Mouse (Mus musculus) CD4-positive, CD25-positive, alpha-beta regulatory T cell, adult 4 months (primary cell): ENCODE measurements around the gene Nsun6. TPM values are rescaled to one million over a fixed set of nuclear protein-coding genes. Genes with fewer than 3 reads are reported as not detected.

ENCODE experiments used
- ATAC-seq: one replicate; pipeline ENCODE4 v1.8.0; 2017
- polyA plus RNA-seq, 2 experiments: library from polyadenylated mRNA; unstranded; fragments of 100-300 nt; shearing (Covaris generic); gene quantifications; one replicate each; pipeline ENCODE4 v1.2.1; 2017

The Nsun6 gene
- 10 to 100 TPM; 32.5 to 35.5 TPM for polyA plus RNA-seq

DNA sequence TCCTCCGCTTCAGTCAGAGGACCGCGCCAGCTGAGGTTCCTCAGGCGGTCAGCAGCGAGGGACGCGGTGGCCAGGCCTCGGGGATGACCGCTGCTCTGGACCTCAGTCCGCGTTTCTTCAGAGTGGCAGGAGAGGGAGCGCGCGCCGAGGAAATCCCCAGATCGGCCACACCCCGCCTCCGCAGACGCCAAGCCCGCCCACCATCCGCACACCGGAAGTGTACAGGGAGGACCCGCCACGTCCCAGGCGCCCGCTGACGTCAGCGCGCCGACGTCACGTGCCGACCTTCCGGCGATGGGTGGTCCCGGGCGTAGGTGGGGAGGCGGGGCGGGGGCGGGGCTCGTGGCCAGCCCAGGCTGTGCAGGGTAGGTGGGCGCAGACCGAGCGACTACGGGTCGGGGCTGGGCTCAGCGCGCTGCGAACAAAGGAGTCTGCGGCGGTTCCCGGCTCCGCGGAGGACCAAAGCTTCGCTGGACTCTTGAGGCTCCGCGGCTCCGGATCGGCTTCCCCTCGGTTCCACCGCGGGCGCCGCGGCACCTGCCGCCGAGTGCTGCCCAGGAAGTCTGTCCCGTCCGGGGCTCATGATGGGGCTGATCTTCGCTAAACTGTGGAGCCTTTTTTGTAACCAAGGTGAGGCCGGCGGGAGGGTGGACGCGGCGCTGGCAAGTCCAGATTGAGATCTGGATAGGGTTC lies at the start of gene Nsun6:
Nsun6 (minus strand) TSS at position 125 of the 693 bp plus-strand sequence.
- ATAC-seq: peak; percentile 85

DNA sequence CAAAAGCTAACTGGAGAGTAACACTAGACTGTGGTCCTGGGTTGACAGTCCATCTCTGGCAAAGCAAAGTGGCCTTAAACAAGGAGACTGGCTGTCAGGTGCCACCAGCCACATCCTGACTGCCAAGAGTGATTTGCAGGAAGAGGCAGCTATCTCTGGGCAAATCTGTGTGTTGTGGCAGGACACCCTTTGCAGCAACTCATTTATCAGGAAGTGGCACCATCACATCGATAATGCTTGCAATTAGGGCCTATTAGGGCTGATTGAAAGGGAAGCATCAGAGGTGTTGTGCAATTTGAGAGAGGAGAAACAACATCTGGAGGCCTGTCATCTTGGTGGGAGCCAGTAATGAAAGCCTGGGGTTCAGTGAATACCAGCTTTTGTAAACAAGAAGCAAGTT lies 49.5 kb upstream of the Nsun6 start:
- ATAC-seq: no peak

DNA sequence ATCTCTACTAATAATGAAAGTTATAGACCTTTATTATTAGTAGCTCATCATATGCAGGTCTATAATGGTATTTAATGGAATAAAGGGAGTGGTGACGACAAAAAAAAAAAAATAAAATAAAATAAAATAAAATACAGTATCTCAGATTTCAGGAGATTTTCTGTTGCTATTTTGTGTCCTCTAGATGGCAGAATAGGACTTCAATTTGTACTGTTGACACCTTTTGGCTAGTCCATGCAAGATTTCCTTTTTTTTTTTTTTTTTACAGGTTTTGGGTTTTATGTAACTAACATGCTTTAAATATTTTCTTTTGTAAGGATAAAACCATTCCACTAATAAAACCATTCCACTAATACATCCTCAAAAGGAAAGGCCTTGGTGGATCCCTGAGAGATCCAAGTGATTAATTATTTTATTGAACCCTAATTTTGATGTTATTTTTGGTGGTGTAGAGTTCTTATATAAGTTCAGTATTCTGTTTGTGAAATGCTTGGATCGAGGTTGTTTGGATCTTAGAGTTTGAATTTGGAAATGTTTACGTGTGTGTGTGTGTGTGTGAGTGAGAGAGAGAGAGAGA lies 41.7 kb upstream of the Nsun6 start:
- no peak for ATAC-seq

DNA sequence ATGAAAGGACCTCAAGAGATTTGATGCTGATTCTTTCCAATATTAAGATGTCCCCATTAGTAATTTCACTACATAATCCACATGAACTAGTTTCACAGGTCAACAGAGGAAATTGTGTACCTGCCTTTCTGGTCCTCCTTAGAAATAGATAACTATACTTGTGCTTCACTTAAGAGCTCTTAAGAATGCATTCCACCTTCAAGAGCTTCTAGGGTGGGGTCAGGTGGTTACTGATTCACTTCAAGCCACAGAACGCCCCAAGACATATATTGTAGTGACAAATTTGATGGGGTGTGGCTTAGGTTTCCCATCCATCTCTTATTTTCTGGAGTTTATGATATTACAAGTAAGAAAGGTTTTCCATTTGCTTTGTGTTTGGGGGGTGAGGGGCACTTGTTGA lies 32.4 kb upstream of the Nsun6 start:
- no peak for ATAC-seq

DNA sequence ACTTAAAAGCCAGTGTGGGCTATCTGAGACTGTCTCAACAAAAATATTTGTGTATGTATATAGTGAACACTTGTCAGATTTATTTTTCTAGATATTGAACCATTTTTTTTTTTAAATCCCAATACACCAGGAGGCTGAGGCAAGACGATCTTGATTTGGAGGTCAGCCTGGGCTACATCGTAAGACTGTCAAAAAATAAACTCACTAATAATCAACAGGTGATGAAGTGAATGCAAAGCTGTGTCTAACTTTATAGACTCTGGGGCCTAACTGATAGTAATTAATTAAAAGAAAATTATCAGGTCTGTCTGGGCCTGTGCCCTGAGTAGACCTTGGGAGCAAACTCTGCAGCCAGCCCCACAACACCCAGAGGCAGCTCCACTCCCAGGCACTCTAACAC lies 28.8 kb upstream of the Nsun6 start:
- ATAC-seq: no peak

DNA sequence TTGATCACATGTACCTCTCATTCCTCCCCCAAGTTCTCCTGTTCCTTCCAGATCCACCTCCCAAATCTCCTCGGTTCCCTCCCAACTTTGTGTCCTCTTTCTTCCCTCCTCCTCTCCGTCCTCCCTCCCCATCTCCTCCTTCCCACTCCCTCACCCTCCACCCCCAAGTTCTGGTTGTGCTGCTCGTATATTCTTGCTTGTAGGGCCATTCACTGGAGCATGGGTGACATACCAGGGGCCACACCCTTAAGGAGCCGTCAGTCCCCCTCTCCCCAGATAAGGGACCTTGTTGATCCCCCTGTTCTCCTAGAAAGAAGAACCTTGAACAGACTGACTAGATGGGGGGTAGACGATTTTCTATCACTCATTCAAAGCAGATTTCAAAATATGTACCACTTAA lies 12.2 kb upstream of the Nsun6 start:
- ATAC-seq: no peak

DNA sequence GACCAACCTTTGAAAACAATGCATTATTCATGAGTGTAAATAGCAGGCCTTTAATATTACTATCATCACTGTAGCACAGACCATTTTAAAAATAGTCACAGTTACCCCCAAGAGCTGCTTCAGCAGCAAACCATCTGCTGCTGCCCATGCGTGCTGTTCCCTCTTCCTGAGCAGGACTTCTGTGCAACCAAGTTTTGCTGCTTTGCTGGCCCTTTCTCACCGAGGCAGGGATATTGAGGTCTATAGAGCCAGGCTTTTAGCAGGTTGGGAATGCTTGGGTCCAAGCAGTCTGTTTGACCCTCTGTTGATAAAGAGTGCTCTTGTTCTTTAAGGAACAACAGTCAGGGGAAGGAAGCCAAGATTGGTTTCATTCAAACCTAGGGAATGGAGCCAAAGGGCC lies 10.6 kb upstream of the Nsun6 start:
- ATAC-seq: no peak

DNA sequence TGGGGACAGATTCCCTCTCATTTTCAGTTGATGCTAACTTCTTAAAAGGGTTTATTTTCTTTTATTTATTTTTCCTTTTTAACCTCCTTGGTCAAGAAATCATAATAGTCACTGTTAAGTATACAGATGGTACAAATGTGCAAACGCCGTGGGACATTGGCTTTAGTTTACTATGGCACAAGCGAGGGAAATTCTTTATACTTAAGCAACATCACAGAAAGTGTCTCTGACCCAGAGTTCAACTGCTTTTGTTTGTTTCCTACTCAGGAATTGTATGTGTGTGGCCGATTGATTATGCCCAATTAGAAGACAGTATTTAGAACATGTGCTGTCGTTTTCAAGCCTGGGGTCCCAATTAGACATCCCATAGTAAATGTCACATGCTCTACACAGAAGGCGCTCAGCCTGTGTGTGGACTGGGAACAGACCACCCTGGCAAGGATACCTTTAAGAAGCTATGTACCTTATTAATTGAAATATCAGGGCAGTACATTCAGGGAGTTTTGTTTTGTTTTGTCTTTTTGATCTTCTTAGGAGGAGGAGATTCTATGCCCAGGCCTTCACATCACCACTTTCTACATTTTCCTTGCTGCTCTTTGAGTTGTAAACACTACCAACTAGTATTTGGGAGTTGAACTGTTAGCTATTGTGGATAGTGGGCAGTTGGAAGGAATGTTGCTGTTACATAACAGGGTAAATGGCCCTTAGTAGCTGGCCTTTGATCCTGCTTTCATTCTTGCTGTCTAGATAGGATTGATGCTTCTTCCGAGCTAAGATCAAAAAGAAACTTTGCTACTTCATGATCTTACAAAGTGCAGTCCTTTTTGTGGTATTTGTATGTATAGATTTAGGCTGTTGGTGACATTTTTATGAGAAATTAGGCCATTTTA lies 9.8 kb upstream of the Nsun6 start:
- no peak for ATAC-seq

DNA sequence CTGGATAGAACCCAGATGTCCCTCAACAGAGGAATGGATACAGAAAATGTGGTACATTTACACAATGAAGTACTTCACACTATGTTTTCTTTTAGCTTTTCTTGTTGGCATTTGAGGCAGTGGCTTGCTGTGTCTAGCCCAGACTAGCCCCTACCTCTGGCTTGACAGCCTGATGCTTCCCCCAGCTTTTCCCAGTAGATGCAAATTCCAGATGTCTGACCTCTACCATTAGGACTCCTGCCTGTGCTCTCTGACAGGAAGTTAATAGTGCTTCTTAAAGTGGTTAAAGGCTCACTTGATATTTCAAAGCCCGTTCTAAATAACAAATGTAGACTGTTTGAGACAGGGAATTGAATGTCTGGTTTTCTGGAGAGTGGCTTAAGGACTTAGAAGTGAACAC lies 8.9 kb upstream of the Nsun6 start:
- ATAC-seq: no peak

DNA sequence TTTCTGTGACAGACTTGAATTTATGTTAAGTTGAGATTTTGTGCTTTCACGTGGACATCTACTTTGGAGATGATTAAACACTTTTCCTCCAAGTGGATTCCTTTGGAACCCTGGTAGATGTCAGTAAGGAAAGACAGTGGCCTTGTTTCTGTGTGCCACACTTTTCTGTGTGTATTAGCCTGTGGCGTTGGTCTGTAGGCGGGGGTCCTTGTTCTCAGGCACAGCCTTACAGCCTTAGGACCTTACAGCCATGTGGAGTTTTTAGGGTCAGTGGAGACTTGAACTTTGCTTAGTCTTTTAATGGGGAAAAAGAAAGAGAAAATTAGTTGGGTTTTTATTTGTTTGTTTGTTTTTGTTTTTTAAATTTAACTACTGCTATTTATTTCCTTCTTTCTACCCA lies 6.0 kb upstream of the Nsun6 start:
- ATAC-seq: no peak

DNA sequence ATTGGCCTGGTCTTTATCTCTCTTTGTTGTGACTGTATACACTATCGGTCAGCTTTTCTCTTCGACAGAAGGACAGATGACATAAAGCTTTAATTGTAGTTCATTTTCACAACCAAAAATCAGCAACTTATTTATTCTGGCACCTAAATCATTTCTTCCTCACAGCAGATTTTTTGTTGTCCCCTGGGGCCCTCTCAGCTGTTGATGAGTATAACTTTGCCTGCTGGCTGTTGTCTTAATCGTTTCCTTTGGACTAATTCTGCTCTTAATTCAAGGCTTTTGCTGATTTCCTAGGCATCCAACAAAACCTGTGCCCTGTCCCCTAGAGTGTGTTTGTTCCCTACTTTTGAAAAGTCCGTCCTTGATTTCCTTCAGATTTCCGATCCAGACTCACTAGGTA lies 3.4 kb upstream of the Nsun6 start:
- no peak for ATAC-seq

DNA sequence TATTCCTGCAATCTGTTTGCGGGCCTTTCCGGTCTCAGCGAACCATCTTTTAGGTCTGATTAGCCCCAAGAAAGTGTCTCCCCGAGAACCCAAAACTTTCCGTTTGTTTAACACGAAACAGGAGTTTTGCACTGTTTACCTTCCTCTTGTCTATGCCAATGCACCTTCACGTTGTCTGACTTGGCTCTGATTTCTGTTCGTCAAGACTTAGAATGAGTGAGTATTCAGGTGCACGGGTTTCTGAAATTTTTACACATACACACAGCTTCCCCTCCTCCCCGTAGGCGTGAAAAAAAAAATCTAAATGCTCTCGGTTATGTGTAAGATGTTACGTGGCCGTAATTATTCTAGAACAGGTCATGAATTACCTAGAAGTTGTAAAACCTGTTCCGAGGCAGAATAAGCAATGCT lies 877 bp upstream of the Nsun6 start:
- peak; percentile 22 for ATAC-seq

DNA sequence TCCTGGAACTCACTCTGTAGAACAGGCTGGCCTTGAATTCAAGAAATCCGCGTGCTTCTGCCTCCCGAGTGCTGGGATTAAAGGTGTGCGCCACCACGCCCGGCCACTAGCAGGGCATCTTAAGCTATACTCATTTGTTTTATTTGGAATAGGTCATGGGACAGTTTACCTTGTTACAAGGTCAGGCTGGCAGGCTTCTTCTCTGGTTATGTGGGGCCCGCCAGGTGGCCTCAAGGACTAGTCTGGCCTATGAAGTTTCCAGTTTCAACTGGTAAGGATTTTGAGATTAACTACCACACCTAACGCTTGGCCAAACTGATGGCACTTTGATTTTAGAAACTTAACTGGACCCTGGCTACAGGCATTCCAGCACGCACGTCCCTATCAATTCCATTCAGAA lies 373 bp downstream of the Nsun6 start:
- peak; percentile 19 for ATAC-seq

DNA sequence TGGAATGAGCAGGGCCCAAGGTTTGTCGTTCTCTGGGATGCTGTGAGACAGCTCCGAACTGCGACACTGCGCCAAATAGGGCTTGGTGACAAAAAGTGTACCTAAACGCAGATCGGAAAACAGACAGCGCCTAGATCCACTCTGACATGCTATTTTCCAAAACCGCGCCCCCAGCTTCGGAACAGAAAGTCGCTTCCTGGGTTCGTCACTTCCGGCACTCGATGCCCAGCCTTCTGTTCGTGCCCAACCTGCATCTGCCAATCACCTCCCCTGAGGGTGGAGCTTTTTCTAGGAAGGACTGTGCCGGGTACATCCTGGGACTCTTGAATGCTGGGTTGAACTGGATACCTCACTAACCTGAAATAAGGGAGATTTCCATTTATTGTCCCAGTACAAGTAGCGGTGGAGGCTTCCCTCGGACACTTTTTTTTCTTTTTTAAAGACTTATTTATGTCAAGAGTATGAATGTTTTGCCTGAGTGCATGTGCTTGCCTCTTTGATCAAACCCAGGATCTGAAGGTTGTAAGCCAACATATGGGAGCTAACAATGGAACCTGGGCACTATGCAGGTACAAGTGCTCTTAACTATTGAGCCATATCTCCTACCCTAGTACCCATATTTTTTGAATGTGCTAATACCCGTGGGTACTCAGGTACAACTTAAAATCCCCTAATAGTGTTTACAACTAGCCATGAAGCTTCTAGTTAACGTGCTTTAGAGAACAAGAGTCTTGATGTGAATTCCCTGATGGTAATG lies 5.6 kb downstream of the Nsun6 start, which contains the start of gene Arl5b:
Arl5b (plus strand) TSS at position 279 of the 757 bp plus-strand sequence.
- peak; percentile 98 for ATAC-seq

DNA sequence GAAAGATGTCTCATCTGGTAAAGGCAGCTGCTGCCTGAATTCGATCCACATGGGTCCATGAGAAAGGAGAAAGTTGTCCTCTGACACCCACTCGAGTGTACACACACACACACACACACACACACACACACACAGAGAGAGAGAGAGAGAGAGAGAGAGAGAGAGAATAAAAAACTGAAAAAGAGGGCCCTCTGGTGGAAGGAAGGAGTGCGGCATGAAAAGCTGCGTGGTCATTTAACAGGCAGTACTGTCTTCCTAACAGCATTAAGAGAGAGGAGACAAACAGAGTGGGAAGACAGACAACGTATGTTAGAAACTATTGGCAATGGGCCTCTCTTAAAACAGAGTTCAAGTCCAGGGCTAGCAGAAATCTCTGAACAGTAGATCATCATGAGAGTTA lies 14.5 kb downstream of the Nsun6 start:
- peak; percentile 67 for ATAC-seq

DNA sequence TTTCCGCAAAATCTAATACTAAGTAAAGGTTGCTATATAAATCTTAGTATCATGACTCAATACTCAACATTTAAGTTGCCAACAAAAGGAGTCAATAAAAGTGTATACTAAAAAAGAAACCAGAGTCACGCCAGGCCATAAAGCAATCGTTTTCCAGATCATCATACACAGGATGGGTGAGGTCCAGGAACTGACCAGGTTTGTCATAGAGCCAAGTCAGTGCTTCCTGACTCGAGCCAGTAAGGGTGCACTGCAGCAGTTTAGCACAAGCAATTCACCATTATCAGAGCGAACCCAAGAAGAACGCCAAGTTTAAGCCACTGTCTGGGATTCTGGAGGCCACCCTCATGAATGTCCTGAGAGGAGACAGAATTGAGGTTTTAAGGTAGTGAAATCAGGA lies 16.2 kb downstream of the Nsun6 start:
- no peak for ATAC-seq

DNA sequence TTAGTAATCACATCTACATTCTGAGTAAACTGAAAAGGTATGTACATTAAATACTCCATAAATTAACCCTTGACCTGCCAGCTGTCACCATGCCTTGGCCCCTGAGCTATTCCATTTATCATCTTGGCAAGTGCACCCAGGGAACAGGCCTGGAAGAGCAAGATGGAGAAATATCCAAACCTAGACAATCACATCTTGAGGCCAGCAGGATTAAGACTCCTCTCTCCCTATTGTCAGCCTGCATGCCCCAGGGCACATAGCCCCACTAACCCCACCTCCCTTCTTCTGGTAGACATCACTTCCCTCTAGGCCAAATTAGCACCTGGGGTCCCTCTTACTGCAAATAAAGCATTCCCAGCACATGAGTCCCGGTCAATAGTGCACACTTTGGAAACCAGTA lies 27.1 kb downstream of the Nsun6 start:
- ATAC-seq: no peak

DNA sequence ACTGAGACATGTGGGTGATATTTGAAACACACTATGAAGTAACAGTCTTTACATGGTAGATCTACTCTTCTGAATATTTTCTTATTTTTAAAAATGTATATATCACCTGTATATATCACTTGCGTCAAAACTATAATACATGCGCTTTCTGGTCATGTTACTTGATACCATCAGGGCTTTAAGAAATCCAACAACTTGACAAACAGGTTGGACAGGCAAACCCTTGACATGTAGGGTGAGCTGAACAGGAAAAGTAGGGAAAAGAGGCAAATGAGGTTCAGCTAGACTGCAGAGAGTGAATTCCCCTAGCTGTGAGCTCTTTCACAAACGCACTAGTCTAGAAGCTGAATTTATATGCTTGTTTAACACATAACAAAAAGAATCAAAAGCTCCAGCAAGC lies 28.1 kb downstream of the Nsun6 start:
- ATAC-seq: no peak

DNA sequence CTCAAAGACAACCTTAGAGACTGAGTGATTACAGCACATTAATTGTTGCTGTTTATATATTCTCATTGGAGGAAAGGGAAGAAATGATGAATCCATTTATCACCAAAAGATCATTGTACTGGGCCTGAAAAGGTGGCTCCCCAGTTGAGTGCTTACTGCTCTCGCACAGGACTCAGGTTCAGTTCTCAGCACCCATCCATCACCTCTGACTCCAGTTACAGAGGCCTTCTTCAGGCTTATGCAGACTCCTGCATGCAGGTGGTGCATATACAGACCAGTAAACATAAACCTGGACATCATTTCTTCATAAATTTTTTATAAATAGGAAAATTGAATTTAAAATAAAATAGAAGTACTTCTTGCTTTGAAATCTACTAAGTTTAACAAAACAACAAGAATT lies 46.8 kb downstream of the Nsun6 start:
- no peak for ATAC-seq

DNA sequence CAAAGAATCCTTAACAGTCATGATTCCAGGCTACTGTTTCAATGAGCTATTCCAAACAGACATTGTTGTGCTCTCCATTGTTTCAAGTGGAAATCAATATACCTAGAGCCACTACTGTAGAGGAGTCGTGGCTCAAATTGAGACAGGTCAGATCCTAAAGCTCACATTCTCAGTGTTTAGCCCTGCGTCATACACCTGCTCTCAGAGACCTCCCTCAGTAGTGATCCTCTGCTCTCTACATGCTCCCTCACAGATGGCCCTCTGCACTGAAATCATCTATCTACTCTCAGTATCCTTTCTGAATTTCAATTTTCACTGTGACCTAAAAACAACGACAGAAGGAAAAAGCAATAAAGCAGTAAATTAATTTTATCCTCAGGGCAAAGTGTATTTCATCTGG lies 47.3 kb downstream of the Nsun6 start:
- ATAC-seq: no peak

DNA sequence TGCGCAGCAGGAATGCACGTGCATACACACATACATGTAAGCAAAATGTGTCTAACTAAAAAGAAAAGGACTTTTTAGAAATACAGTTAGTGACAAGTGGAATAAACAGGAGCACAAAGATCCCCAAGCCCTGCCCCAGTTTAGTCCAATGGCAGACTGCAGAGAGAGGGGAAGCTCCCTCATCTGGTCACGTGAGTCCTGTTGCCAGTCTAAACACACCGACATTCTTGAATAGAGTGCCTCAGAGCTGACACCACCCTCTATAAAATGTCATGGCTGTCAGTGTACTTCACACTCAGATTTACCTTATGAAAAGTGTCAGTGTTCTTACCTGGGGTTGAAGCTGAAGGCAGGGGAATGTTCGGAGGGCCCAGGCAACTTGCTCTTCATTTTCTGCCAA lies 57.0 kb downstream of the Nsun6 start:
- ATAC-seq: no peak

DNA sequence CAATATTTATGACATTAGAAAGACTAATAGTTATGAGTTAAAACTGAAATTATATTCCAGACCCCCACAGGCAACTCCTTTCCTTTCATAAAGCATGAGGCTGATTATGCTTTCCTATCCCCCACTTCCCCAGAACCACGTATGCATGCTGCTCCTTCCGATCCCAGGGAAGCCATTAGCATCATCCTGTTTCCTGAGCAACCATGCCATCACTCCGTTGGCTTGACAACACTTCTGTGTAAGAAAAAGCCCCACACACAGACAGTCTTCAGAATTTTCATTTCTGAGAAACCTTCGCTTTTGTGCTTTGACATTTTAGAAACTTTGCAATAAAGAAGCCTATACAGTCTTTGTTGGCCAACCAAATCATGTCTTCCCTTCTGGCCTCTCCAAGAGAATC lies 58.8 kb downstream of the Nsun6 start:
- ATAC-seq: no peak

DNA sequence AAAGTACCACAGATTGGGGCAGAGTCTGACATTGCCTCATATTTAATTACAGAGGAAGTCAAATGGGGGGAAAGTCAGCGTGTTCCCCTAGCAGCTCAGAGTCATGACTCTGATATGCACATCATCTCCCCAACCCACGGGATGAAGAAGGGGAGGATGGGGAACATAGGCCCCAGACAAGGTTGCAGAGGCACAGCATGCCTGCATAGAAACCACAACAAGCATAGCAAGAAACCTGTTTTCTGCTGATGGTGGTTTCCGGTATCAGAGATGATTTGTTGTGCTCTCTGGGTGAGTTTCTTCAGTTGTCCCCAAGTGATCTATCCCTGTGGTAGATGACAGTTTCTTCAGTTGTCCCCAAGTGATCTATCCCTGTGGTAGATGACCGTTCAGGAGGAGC lies 62.3 kb downstream of the Nsun6 start:
- ATAC-seq: peak; percentile 84
